Mouse (Mus musculus) cerebellum, adult 8-10 months (tissue): ENCODE measurements around the gene Raet1e.
"Not testable (repeated sequence)": the region's sequence is repeated elsewhere in the genome, so short reads cannot be mapped to it uniquely, and the experiment has no call there.

Source experiments
- DNase-seq: peaks from one replicate; pipeline ENCODE4 v3.0.0; 2022

Gene Raet1e

DNA sequence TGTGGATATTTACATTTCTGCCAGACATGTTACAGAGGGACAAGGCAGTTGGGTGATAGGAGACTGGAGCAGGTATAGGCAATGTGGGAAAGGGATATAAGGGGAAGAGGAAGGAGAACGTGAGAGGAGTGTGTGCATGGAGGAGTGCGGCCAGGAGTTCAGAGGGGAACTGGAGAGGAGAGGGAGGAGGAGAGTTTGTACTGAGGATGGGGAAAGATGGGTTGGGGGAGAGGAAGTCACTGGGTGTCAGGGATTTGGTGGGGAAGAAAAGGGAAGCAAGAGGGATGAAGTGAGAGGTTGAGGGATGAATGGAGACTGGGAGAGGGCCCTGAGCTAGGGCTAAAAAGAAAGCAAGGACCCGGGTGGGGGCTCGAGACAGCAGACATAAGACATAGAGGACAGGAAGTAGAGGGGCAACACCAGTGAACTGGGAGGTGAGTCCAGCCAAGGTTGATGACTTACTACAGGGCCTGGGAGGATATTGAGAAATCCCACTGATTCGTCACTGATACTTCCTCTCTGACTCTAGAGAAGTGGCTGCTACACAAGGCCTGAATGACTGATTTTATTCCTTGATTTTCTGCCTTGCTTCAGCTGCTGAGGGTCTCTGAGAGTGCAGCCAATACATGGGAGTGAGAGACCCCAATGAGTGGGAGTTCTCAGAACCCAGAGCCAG lies 7.1 kb downstream of the Raet1e start:
- DNase-seq: not testable (repeated sequence)

DNA sequence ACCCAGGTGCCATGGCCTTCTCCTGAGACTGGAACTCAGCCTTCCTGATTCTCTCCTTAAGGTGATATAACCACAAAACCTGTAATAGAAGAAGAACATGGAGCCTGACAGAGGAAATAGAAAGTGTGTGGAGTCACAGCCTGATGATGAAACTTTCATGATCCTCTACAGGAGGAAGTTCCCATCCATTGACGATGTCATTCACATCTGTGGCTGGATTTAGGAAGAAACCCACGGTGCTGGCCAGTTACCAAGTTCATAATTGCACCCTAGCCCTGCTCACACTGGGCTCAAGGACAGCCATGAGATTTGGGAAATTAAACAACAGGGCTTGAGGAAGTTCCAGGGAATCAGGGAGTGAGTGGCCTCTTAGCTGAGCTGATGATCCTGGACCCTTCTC lies 7.7 kb downstream of the Raet1e start:
- not testable (repeated sequence) for DNase-seq

DNA sequence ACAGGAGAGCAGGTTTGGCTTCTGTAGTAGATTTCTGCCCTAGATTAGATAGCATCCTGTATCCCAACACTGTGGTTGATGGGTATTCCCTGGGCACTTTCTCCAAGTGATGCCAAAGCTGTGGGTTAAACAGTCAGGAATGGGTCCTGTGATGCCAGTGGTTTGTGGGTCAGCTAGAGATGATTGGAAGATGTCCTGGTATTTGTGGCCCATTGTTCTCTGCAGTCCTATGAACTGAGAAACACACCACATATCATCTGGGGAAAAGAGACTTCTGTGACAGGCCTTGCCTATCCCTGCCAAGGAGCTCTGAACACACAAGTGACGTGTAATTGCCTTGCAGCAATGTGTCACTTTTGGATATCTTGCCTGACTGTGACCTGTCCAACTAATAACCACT lies 8.7 kb downstream of the Raet1e start:
- DNase-seq: not testable (repeated sequence)

DNA sequence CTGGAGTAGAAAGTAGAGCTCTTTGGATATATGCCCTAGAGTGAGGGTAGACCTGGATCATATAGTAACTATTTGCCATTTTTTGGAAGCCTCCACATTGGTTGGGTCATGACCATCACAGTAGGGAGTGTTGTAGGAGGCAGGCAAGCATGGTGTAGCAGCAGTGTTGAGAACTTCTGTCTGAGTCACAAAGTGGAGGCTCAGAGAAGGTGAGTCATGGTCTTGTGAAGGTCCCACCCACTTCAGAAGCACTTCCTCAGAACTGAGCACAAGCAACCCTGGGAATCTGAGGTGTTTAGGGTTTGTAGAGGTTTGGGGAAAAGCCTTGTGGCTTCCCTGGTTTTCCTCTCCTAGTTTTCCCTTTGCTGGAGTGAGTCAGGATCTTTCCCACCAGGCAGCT lies 10.7 kb downstream of the Raet1e start:
- not testable (repeated sequence) for DNase-seq

DNA sequence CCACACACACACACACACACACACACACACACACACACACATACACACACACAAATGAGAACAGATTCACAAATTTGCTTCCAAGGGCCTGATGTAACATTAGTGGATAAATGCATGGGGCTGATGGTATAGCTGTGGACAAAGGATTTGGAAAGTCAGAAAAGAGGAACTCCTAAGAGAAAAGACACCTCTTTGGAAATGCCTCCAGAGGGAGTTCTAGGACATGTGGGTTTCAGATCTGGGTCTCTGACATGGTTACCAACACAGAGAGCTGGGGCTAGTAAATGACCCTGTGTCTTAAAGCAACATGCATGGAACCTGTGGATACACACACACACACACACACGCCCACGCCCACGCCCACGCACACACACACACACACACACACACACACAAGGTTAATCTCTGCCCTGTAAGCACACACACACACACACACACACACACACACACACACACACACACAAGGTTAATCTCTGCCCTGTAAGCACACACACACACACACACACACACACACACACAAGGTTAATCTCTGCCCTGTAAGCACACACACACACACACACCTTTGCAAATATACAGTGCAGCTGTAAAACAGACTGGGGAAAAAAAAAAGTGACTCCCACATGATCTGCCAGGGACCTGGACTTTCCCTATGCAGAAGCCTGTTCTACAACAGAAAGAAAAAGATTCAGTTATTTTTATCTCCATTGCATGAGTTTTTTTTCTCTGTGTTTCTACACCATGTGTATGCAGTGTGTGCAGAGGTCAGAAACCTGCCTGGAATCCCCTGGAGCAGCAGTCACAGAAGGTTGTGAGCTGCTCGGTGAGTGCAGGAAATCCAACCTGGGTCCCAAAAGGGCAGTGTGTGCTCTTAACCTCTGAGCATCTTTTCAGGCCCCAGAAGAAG lies 14.3 kb downstream of the Raet1e start:
- not testable (repeated sequence) for DNase-seq

DNA sequence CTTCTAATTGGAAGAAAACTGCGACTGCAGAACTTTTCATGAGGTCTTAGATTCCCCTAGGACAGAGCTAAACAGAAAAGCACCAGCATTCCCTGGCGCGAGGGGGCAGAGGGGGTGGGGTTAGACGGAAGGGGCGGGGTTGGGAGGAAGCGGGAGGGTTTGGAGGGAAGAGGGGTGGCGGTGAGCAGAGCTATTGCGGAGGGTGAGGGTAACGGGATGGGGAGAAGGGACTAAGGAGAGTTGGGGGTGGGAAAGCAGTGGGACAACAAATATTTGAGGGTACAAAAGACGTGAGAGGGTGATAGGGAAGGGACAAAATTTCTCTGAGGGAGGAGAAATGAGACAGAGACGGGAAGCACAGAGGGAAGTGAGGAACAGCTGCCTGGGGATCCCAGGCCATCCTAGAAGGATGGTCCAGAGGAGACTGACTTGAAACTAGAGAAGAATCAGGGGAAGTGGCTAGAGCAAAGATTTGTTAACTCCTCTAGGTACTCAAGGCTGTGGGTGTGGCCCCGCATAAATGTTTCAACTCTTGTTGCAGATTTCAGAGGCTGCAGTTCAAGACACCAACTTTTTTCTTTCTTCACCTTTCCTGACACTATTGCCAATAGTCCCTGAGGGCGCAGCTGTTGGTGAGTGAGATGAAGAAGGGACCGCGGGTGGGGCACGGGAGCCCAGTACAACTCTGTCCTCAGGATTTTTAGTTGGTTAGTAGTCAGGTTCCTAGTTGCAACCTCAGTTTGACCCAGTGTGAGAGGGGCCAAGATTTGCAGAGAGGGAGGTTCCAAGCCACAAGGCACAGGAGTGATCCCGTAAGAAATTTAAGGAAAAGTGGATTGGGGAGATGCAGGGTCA lies 15.2 kb downstream of the Raet1e start:
- DNase-seq: not testable (repeated sequence)

DNA sequence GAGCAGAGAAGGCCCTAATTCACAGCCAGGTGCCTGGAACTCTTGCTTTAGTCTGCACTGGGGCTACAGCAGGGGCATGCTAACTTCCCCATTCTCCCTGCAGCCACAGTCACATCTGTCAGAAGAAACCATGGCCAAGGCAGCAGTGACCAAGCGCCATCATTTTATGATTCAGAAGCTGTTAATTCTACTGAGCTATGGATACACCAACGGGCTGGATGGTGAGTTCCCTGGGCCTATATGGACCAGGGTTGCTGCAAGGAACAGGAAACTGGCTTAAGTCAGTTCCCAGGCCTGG lies 15.8 kb downstream of the Raet1e start:
- not testable (repeated sequence) for DNase-seq

DNA sequence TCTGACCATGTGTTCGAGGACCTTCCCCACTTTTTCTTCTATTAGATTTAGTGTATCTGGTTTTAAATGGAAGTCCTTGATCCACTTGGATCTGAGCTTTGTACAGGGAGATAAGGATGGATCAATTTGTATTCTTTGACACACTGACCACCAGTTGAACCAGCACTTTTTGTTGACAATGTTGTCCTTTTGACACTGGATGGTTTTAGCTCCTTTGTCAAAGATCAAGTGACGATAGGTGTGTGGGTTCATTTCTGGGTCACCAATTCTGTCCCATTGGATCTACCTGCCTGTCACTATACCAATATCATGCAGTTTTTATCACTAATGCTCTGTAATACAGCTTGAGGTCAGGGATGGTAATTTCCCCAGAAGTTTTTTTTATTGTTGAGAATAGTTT lies 18.1 kb downstream of the Raet1e start:
- not testable (repeated sequence) for DNase-seq

DNA sequence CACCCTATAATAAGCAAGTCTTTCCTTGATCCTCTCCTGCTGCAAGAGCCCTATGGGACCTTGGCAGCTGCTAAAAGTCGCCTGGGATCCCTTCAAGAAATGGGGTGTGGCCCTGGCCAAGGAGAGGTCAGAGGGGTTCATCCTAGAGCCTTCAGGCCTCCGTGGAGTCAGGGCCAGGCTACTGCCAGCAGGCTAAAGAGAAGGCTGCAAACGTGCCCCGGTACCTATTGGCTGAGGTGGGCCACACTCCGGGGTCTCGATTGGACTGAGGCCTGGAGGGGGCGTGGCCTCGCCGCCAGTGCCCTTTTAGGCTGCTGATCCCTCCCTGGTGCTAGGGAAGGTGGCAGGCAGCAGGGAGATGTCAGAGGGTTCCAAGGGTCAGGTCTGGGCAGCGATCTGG lies 32.7 kb downstream of the Raet1e start:
- DNase-seq: not testable (repeated sequence)

DNA sequence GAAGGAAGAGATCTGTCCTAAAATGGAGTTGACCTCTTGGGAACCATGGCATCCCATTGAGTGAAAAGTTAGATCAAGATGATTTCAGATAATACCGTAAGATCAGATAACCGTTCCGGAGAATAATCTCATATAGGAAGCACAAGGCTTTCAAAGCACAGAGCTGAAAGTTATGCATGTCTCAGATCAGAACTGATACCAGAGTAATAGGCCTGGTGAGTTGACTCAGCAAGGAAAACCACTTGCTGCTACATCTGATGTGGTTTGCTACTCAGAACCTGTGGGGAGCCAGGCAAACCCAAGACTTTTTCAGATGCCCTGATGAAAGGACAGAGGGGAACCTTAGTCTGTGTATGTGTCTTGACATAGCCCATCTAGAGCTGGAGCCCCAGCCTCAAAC lies 43.0 kb downstream of the Raet1e start:
- DNase-seq: not testable (repeated sequence)

DNA sequence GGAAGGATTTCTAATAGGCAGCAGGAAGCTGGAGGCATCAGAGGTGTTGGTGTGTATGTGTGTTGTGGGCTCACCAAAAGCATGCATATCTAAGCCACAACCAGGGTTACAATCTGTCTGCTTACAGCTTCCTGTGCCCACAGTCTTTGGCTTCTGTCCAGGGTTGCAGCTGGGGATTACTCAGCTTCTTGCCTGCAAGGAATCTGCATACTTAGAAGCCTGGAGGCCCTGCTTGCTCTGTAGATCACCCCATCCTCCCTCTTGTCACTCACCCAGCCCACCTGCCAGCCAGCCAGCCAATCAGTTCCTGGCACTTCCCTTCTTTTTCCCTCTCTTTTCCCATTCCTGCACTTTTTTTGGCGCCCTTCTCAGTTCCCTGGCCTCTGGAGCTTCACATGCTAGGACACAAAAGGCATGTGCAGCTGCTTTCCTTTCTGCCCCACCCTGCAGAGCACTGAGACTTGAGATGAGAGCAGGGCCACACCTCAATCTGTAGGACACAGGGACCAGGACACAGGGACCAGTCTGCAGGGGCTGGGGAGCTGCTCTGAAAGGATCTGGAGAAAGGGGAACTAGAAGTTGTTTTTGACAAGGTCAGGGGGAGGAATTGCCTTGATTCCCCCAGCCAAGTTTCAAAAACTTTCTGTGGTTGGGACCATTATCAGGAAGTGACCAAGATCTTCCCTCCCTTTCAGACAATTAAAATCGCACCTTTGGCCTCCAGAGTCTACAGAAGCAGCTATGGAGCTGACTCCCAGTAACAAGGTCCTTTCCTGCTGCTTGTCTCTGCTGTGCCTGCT lies 44.6 kb downstream of the Raet1e start:
- not testable (repeated sequence) for DNase-seq

DNA sequence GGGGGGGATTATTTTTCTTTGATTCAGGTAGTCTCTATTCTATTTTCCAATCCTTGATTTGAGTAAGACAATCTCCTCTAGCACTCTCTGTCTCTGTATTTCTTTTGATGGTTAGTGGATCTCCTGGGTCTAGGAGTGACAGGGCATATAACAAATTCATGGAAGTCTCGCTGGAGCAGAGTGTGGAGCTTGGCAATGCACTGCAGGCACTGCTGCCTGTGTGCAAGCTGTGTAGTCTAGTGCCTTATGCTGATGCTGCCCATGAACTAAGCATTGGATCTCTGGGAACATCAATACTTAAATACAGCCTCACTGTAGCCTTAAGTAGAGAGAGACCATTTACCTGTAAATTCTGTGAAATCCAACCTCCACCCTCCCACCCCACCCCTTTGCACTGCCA lies 48.1 kb downstream of the Raet1e start:
- DNase-seq: not testable (repeated sequence)

DNA sequence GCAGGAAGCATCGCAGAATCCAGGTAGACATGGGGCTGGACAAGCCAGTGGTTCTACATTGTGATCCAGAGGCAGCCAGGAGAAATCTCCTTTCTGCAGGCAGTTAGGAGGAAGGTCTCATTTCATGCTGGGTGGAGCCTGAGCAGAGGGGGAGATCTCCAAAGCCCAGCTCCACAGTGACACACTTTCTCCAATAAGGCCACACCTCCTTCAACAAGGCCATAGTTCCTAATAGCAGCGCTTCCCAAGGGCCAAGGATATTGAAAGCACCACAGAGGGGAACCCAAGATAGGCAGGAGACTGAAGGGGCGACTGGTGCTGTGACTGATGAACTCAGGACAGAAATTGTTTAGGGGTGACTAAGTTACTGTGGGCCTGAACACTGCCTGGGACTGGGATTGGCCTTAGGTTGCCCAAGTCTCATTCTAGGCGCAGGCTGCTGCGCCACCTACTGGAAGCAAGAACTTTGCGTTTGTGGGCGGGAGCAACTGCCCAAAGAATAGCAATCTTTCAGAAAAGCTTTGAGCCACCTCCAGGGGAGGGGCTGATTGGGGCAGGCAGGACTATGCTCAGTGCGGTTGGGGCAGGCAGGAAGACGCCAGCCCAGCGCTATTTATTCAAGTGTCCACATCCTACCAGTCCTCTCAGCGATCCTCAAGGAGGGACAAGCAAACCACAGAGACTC lies 53.8 kb downstream of the Raet1e start:
- not testable (repeated sequence) for DNase-seq

DNA sequence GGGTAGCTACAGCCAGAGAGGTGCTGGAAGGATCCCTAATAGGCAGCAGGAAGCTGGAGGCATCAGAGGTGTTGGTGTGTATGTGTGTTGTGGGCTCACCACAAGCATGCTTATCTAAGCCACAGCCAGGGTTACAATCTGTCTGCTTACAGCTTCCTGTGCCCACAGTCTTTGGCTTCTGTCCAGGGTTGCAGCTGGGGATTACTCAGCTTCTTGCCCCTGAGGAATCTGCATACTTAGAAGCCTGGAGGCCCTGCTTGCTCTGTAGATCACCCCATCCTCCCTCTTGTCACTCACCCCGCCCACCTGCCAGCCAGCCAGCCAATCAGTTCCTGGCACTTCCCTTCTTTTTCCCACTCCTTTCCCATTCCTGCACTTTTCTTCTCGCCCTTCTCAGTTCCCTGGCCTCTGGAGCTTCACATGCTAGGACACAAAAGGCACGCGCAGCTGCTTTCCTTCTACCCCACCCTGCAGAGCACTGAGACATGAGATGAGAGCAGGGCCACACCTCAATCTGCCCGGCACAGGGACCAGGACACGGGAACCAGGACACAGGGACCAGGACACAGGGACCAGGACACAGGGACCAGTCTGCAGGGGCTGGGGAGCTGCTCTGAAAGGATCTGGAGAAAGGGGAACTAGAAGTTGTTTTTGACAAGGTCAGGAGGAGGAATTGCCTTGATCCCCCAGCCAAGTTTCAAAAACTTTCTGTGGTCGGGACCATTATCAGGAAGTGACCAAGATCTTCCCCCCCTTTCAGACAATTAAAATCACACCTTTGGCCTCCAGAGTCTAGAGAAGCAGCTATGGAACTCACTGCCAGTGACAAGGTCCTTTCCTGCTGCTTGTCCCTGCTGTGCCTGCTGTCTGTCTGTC lies 65.3 kb downstream of the Raet1e start:
- DNase-seq: not testable (repeated sequence)

DNA sequence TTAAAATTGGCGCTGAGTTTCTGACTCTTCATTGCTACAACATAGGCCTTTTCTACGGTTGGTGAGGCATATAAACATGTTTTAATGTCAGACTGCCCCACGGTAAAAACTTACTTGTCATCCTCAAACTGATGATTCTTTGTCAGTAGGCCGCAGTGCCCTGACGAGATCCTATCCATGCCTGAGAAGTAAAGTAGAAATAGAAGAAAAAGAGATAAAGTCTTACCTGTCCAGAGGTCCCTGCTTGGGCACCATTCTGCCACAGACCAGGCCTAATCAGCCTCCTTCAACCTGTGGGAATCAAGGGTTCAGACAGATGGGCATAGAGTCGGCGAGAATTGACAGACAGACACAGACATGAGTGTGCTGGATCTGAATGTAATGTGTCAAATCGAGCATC lies 106.7 kb downstream of the Raet1e start:
- DNase-seq: no peak

DNA sequence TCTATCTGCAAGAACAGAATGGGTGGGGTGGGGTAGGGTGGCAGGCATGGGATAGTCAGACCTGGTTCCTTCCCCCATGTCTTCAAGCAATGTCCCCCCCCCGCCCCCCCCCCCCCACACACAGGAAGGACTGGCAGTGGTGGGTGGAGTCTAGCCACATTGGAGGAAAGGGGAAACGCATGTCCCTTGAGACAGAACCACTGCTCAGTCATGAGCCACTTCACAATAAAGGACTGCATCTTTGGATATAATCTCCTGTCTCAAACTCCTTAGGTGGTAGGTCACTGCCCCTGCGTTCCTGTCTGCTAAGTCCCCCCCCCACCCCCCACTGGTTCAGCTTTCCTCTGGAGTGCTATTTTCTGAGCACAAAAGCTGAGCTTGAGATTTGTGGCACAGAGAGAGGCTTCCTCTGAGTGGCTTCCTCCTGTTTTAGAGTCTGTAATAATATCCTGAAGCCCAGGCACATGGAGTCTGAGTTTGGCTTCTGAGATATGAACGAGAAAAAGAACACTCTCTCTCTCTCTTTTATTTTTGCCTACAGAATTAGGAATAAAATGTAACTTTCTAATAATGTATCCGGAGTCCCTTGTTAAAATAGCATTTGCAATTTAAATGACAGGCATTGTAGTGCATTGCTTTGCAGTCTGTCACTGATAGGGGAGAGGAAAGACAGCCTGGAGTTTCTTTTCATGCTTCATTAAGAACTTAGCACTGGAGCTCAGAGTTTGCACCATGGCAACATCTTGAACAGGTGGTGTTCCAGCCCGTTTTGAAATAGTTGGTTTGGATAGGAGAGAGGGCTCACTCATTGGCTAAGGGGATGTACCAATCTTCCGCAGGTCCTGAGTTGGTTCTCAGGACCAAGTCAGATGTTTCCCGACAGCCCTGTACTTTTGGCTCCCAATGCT lies 112.8 kb downstream of the Raet1e start:
- DNase-seq: not testable (repeated sequence)

DNA sequence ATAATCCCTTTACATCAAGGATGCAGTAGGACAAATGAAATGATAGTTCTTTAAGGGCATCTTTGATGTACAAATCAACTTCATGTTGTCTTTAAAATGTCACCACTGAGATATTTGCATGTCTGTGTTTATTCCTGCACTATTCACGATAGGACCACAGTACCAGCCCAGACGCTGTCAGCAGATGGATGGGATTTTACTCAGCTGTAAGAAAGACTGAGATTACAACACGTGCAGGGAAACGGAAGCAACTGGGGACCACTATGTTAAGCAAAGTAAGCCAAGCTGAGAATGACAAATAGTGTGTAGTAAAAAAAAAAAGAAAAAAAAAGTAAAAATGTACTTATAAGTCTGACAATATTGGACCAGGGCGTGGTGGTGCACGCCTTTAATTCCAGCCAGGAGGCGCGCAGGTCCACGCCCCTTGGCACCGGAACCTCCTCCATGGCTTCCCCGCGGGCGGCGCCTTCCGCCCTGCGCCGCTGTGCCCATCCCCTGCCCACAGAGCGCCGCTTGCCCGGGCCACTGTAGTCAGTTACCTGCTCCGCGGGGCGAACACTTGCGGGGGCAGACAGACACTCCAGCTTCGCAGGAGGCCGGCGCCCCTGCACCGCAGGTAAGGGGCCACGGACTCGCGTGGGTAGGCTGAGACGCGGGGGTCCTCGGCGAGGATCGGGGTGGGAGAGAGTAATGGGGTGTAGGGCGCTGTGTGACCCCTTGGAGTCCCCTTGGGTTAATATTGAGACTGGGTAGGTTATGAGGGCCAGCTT lies 114.7 kb downstream of the Raet1e start:
- not testable (repeated sequence) for DNase-seq

DNA sequence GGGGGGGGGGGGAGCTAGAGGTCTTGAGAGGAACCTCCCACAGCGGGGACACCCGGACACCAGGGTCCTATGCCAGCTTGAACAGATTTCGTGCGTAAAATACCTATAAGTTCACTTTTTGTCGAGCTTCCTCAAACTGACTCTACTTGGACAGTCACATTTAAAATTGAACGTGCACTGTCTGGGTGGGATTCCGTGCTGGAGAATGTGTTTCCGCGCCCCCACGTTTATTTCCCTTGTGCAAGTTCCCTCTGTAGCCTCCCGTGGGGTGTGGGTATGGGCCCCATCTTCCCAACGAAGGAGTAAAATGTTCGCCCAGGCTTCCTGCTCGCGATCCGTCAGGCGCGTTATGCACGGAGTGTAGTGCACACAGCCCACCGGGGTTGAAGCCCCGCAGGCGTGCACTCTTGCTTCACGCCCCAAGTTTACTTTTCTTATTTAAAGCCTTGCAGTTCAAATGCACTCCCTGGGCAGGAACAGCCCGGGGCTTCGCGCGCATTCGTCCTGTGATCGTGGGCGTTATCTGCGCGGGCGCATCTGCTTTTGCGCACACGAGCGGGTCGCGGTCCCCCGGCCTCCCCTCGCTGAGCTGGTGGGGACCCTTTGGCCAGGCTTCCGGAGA lies 115.4 kb downstream of the Raet1e start:
- DNase-seq: no peak
